Mouse (Mus musculus) 3134 (cell line): ENCODE results near the gene Pdia5.

Experiments
- DNase-seq: peaks from one replicate; pipeline ENCODE4 v3.0.0-alpha.2; 2011; ENCODE audit warnings: low spot score; ENCODE audit not compliant: insufficient read length; ENCODE audit errors: extremely low read depth

Gene Pdia5

GRCm38 (mm10) chr16:35490231-35491070 is at the start of gene Pdia5:
Gene Pdia5 (minus strand): TSS chr16:35490873.
- DNase-seq, result peak; percentile 85

- no peak for DNase-seq
Observed at GRCm38 (mm10) chr16:35539041-35539440, 48.4 kb upstream of the Pdia5 start.

- no peak for DNase-seq
Observed at GRCm38 (mm10) chr16:35537651-35538050, 47.0 kb upstream of the Pdia5 start.

- DNase-seq, result no peak
Observed at GRCm38 (mm10) chr16:35534630-35535029, 44.0 kb upstream of the Pdia5 start.

GRCm38 (mm10) chr16:35524200-35524599 is 33.5 kb upstream of the Pdia5 start:
- no peak for DNase-seq

- no peak for DNase-seq
Observed at GRCm38 (mm10) chr16:35519245-35519644, 28.6 kb upstream of the Pdia5 start.

GRCm38 (mm10) chr16:35517976-35518951 is 27.6 kb upstream of the Pdia5 start:
- no peak for DNase-seq

GRCm38 (mm10) chr16:35515977-35516612 is 25.4 kb upstream of the Pdia5 start:
- DNase-seq, result no peak

GRCm38 (mm10) chr16:35509331-35510070 is 18.8 kb upstream of the Pdia5 start:
- peak; percentile 14 for DNase-seq

GRCm38 (mm10) chr16:35508581-35508980 is 17.9 kb upstream of the Pdia5 start:
- peak; percentile 54 for DNase-seq

- DNase-seq, result no peak
Observed at GRCm38 (mm10) chr16:35505786-35506185, 15.1 kb upstream of the Pdia5 start.

GRCm38 (mm10) chr16:35504266-35504665 is 13.6 kb upstream of the Pdia5 start:
- no peak for DNase-seq

GRCm38 (mm10) chr16:35502456-35502855 is 11.8 kb upstream of the Pdia5 start:
- no peak for DNase-seq

- DNase-seq, result peak; percentile 75
Observed at GRCm38 (mm10) chr16:35501106-35501760, 10.6 kb upstream of the Pdia5 start.

- DNase-seq, result no peak
Observed at GRCm38 (mm10) chr16:35500342-35500741, 9.7 kb upstream of the Pdia5 start.

- no peak for DNase-seq
Observed at GRCm38 (mm10) chr16:35489793-35490192, 880 bp downstream of the Pdia5 start.

- no peak for DNase-seq
Observed at GRCm38 (mm10) chr16:35489066-35489718, 1.5 kb downstream of the Pdia5 start.

GRCm38 (mm10) chr16:35487776-35488175 is 2.9 kb downstream of the Pdia5 start:
- no peak for DNase-seq

- no peak for DNase-seq
Observed at GRCm38 (mm10) chr16:35487056-35487455, 3.6 kb downstream of the Pdia5 start.
